Mouse (Mus musculus): ENCODE measurements around the gene Tmem72. TPM values are rescaled to one million over a fixed set of nuclear protein-coding genes. Genes with fewer than 3 reads are reported as not detected.

The Tmem72 gene
- polyA plus RNA-seq, 1 experiment from 2014 or later = 12.4 TPM

DNA sequence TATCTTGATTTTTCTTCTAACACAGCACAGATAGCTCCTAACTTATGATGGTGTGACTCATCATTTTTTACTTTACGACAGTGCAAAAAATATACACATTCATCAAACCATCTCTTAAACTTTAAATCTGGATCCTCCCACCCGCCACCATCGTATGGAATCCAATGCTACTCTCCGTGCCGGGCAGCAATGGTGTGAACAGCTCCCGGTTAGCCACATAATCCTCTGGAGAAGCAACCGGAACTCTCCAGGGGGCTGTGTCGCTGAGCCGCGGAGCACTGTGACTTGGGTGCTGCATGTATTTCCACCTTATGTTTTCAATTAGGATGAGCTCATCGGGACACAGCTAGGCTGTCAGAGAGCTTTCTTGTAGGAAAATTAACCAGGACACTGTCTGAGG lies 73.8 kb downstream of the Tmem72 start:
- Histone ChIP-seq H3K4me3 (ENCODE audit: low read length) (no peak overlapping the region), H3K27ac (ENCODE audit: low read length) (no peak overlapping the region), H3K9ac (replicated peaks; ENCODE audit: low read length) (no peak overlapping the region), H3K4me2 (replicated peaks; ENCODE audit: low read depth, low read length) (no peak overlapping the region), H3K27me3 (ENCODE audit: insufficient read depth, low read length) (no peaks in the 10 kb centered on the region), H3K9me3 (ENCODE audit: low read length) (no peaks in the 10 kb centered on the region), H3K36me3 (ENCODE audit: insufficient read depth, low read length) (no peaks in the 10 kb centered on the region), H3K4me1 (ENCODE audit: insufficient read depth, low read length) (no peaks in the 10 kb centered on the region)
- WGBS = 81% methylated on average over 11 of the region's 11 CpGs
- ATAC-seq (ENCODE audit: low FRiP score, low TSS enrichment) = no peak

DNA sequence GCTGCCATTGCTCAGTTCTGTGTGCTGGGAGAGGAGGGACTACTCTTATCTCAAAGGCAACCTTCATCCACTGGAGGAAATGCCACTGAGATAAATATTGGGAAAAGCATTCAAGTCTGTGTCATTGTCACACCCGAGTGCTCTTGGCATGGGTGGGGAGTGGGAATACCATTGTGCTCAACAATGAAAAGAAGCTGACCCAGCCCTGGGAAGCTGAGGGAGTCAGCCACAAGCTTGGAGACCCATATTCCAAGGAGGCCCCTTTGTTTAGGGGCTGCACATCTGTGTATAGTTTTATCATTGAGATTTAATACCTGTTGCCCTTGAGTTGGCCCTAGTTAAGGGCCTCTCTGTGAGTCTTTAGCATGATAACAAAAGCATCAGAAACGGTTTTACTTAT lies 77.0 kb downstream of the Tmem72 start:
- Histone ChIP-seq H3K4me1 (ENCODE audit: insufficient read depth, low read length) (peaks cover 12% of the 10 kb centered on the region), H3K36me3 (ENCODE audit: insufficient read depth, low read length) (no peaks in the 10 kb centered on the region), H3K4me3 (ENCODE audit: low read length) (no peak overlapping the region), H3K27me3 (ENCODE audit: insufficient read depth, low read length) (no peaks in the 10 kb centered on the region), H3K4me2 (replicated peaks; ENCODE audit: low read depth, low read length) (no peak overlapping the region), H3K9me3 (ENCODE audit: low read length) (no peaks in the 10 kb centered on the region), H3K9ac (replicated peaks; ENCODE audit: low read length) (no peak overlapping the region), H3K27ac (ENCODE audit: low read length) (no peak overlapping the region)
- ATAC-seq (ENCODE audit: low FRiP score, low TSS enrichment) = no peak
- 68% methylated on average over 2 of the region's 2 CpGs for WGBS

DNA sequence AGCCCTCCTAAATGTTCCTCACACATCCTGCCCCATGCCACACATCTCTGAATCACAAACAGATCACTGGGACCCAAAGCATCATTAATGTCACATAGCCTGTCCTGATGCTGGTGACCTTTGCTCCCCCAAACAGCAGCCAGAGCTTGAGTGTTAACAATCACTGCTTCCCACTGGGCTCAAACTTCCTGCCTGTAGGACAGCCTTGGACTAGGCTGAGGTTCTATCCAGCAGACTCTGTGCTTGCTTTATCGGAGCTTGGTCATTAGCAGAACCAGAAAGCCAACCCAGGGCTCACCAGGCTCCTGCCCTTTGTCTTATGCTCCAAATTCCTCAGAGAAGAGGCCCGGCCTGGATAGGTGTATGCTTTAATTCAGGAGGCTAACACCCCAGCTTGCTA lies 77.8 kb downstream of the Tmem72 start:
- H3K4me3 ChIP-seq (ENCODE audit: low read length) = no peak overlapping the region
- 85% methylated on average over 2 of the region's 2 CpGs for WGBS
- no peak overlapping the region for H3K4me2 ChIP-seq (replicated peaks; ENCODE audit: low read depth, low read length)
- H3K27ac ChIP-seq (ENCODE audit: low read length) = no peak overlapping the region
- no peaks in the 10 kb centered on the region for H3K27me3 ChIP-seq (ENCODE audit: insufficient read depth, low read length)
- H3K36me3 ChIP-seq (ENCODE audit: insufficient read depth, low read length) = no peaks in the 10 kb centered on the region
- peaks cover 13% of the 10 kb centered on the region for H3K4me1 ChIP-seq (ENCODE audit: insufficient read depth, low read length)
- no peaks in the 10 kb centered on the region for H3K9me3 ChIP-seq (ENCODE audit: low read length)
- no peak for ATAC-seq (ENCODE audit: low FRiP score, low TSS enrichment)
- H3K9ac ChIP-seq (replicated peaks; ENCODE audit: low read length) = no peak overlapping the region

DNA sequence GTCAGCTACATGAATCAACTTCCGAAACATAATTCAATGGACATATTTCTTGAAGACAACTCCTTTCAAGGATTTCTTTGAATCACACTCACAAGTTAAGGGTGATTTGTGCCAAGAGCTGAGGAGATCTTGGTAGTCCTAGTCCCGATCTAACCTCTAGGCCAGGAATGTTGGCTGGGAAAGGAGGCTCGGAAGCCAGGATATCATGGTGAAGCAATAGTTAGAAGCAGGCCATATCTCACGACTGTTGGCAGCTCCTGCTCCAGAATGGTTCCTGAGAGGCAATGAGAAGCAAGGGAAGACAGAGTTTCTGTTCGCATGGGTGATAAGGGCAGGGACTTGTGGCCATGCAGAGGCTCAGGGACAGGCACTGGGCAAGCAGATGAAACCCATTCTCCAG lies 79.2 kb downstream of the Tmem72 start:
- H3K27ac ChIP-seq (ENCODE audit: low read length) = no peak overlapping the region
- WGBS = 79% methylated on average over 5 of the region's 5 CpGs

DNA sequence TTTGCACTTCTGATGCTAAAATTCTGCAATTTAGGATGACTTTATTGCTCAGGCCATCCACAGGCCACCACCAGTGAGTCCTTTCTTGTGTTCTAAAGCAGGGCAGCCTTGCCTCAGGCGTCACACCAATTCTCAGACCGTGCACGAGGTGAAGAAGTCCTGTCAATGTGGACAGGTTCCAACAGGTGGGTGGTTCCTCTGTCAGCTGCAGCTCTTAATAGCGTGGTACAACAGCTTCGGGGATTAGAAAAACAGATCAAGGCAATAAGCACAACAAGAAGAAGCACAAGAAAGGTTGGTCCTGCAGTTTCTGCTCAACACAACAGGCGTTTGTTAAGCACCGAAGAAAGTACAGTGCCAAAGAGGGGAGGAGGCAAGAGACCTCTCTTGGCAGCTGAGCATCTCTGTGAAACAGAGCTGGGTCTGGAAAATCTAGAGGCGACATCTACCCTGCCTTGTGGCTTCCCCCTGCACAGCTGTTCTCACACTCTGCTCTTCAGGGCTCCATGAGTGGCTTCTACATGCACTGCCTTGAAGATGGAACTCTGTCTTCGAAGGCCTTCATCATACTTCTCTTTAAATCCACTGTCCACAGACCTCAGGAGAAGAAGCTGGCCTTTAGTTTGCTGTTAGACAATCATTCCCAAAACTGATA lies 80.0 kb downstream of the Tmem72 start:
- no peak overlapping the region for H3K4me2 ChIP-seq (replicated peaks; ENCODE audit: low read depth, low read length)
- peaks cover 13% of the 10 kb centered on the region for H3K4me1 ChIP-seq (ENCODE audit: insufficient read depth, low read length)
- ATAC-seq (ENCODE audit: low FRiP score, low TSS enrichment) = no peak
- H3K27me3 ChIP-seq (ENCODE audit: insufficient read depth, low read length) = no peaks in the 10 kb centered on the region
- no peak overlapping the region for H3K27ac ChIP-seq (ENCODE audit: low read length)
- WGBS = 69% methylated on average over 9 of the region's 9 CpGs
- H3K9me3 ChIP-seq (ENCODE audit: low read length) = no peaks in the 10 kb centered on the region
- H3K4me3 ChIP-seq (ENCODE audit: low read length) = no peak overlapping the region
- H3K36me3 ChIP-seq (ENCODE audit: insufficient read depth, low read length) = no peaks in the 10 kb centered on the region
- no peak overlapping the region for H3K9ac ChIP-seq (replicated peaks; ENCODE audit: low read length)

More for the DNA sequence above, 79.2 kb downstream of the Tmem72 start:
- ATAC-seq (ENCODE audit: low FRiP score, low TSS enrichment) = no peak
- H3K9me3 ChIP-seq (ENCODE audit: low read length) = no peaks in the 10 kb centered on the region
- H3K4me1 ChIP-seq (ENCODE audit: insufficient read depth, low read length) = peaks cover 13% of the 10 kb centered on the region
- no peaks in the 10 kb centered on the region for H3K27me3 ChIP-seq (ENCODE audit: insufficient read depth, low read length)
- no peak overlapping the region for H3K4me2 ChIP-seq (replicated peaks; ENCODE audit: low read depth, low read length)
- H3K9ac ChIP-seq (replicated peaks; ENCODE audit: low read length) = no peak overlapping the region
- no peak overlapping the region for H3K4me3 ChIP-seq (ENCODE audit: low read length)
- H3K36me3 ChIP-seq (ENCODE audit: insufficient read depth, low read length) = no peaks in the 10 kb centered on the region

DNA sequence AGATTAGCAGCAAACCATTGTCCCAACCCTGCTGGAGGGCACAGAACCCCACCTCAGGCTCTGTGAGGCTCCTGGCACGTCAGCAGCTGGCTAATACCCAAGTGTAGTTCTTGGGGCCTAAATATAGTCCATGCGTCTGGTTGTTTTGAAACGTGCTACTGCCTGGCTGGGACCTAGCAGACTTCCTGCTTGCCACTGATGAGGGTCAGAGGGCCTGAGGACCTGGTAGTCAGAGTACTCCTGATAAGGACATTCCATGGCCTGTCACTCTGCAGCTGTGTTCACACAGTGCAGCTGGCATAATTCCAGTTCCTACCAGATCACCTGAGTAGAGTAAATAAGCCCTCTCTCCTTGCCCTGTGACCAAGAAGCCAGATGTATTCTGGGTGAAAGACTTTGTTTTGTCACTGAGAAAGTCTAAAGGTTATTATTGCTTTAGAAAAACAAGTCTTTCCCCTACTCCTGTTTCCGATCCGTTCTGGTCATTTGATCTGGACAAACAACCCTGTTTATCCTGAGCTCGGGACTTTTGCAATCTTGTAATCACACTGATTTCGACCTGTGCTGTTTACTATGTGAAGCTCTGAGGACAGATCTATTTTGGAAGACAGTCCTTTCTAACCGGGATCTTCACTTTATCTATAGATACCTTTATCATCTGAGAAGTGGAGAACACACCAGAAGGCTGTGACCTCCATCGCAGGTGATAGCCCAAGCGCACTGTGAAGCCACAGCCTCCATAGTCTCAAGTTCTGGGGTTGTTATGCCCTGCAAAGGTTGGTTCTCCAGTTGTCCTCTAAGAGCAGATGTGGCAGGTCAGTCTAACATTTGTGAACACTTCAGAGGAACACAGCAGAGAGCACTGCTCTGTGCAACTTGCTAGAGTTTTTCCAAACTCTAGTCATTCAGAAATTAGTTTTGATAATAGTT lies 81.2 kb downstream of the Tmem72 start:
- 24% methylated on average over 10 of the region's 10 CpGs for WGBS

DNA sequence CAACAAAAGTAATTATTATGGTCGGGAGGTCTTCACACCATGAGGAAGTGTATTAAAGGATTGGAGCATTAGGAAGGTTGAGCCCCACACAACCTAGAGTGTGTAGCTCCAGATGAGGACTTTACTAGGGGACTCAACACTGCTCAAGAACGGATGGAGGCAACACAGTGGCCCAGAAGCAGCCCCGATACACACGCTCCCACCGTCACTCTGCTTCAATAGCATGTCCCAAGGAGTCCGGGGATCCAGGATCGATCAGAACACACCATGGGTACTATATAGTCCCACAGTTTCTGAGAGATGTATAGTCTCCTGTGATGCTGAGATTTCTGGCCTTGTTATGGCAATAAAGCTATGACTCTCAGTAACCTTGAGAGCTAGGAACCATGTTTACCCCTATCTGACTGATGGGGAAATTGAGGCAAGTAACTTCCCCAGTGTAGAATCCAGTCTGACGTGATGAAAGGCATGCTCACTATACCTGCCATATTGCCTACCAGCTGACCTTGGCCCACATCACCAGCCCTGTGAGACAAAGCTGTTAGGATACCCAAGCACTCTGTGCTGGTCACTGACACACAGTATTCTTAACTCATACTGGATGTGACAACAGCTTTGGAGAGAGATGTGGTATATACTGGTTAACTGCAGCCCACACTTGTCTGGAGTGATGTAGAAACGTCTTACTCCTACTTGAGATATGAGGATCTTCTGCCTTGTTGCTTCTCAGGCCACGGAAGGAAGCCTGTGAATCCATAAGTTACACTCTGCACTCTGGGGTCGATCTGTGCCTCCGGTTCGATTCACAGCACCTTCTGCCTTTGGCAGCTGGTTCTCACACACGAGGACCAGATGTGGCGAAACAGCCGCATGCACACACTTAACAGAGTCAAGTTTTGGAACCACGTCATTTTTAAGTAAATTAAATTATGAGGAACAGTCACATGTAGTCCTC lies 82.7 kb downstream of the Tmem72 start:
- H3K27me3 ChIP-seq (ENCODE audit: insufficient read depth, low read length) = no peaks in the 10 kb centered on the region
- no peak overlapping the region for H3K4me2 ChIP-seq (replicated peaks; ENCODE audit: low read depth, low read length)
- no peaks in the 10 kb centered on the region for H3K9me3 ChIP-seq (ENCODE audit: low read length)
- H3K36me3 ChIP-seq (ENCODE audit: insufficient read depth, low read length) = no peaks in the 10 kb centered on the region
- no peak overlapping the region for H3K9ac ChIP-seq (replicated peaks; ENCODE audit: low read length)
- no peak overlapping the region for H3K4me3 ChIP-seq (ENCODE audit: low read length)
- no peak for ATAC-seq (ENCODE audit: low FRiP score, low TSS enrichment)
- H3K4me1 ChIP-seq (ENCODE audit: insufficient read depth, low read length) = peaks cover 16% of the 10 kb centered on the region
- peak overlapping the region; percentile 74; the same call in 1 of the 2 replicates for H3K27ac ChIP-seq (ENCODE audit: low read length)
- WGBS = 92% methylated on average over 17 of the region's 17 CpGs

More for the DNA sequence above, 81.2 kb downstream of the Tmem72 start:
- Histone ChIP-seq H3K4me2 (replicated peaks; ENCODE audit: low read depth, low read length) (no peak overlapping the region), H3K27me3 (ENCODE audit: insufficient read depth, low read length) (no peaks in the 10 kb centered on the region), H3K36me3 (ENCODE audit: insufficient read depth, low read length) (no peaks in the 10 kb centered on the region), H3K4me1 (ENCODE audit: insufficient read depth, low read length) (peaks cover 13% of the 10 kb centered on the region), H3K4me3 (ENCODE audit: low read length) (no peak overlapping the region), H3K9ac (replicated peaks; ENCODE audit: low read length) (0 out of 2 replicates have a peak overlapping the region, but pooled peaks have one; percentile 6), H3K9me3 (ENCODE audit: low read length) (no peaks in the 10 kb centered on the region), H3K27ac (ENCODE audit: low read length) (peak overlapping the region; percentile 74)
- peak; percentile 88 for ATAC-seq (ENCODE audit: low FRiP score, low TSS enrichment)

DNA sequence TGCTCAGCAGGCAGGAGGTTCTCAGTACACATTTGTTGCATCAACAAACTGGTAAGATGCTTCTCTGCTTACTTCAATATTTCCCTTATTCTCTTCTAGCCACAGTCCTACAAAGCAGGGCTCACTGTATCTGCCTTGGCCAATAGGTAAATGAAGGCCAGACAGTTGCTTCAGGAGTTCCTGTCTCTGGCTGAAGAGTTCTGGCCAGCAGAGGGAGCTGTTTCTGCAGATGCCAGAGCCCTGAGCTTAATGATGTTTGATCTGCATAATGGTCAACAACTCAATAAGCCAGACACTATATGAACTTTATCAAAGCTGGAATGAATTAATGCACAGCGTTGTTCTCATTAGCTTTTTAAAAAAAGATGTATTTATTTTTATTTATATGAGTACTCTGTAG lies 84.6 kb downstream of the Tmem72 start:
- Histone ChIP-seq H3K9me3 (ENCODE audit: low read length) (no peaks in the 10 kb centered on the region), H3K4me2 (replicated peaks; ENCODE audit: low read depth, low read length) (no peak overlapping the region), H3K4me3 (ENCODE audit: low read length) (no peak overlapping the region), H3K9ac (replicated peaks; ENCODE audit: low read length) (no peak overlapping the region), H3K27me3 (ENCODE audit: insufficient read depth, low read length) (no peaks in the 10 kb centered on the region), H3K4me1 (ENCODE audit: insufficient read depth, low read length) (peaks cover 16% of the 10 kb centered on the region), H3K36me3 (ENCODE audit: insufficient read depth, low read length) (no peaks in the 10 kb centered on the region), H3K27ac (ENCODE audit: low read length) (no peak overlapping the region)
- WGBS = 44% methylated on average over 1 of the region's 1 CpGs
- ATAC-seq (ENCODE audit: low FRiP score, low TSS enrichment) = no peak

DNA sequence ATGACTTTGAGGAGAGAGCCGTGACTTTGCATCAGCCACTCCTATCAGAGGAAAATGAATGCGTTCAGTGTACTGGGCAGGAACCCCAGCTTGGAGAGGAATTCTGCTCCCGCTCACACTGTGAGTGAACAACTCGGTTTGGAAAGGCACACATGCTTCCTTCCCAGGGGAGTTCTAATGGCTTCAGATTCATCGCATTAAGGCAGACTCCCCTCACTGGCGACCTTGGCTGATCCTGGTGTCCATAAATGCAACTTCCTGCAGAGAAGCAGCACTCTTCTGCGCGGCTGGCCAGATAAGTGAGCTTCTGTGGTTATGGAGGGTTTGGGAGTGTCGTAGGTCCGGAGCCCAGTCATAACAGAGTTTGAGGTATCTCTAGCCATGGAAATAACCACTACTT lies 86.9 kb downstream of the Tmem72 start:
- Histone ChIP-seq H3K27ac (ENCODE audit: low read length) (no peak overlapping the region), H3K4me3 (ENCODE audit: low read length) (no peak overlapping the region), H3K36me3 (ENCODE audit: insufficient read depth, low read length) (peaks cover 17% of the 10 kb centered on the region), H3K27me3 (ENCODE audit: insufficient read depth, low read length) (no peaks in the 10 kb centered on the region), H3K4me1 (ENCODE audit: insufficient read depth, low read length) (0 out of 2 replicates have a peak, but pooled peaks cover 5% of the 10 kb centered on the region), H3K4me2 (replicated peaks; ENCODE audit: low read depth, low read length) (no peak overlapping the region), H3K9me3 (ENCODE audit: low read length) (no peaks in the 10 kb centered on the region), H3K9ac (replicated peaks; ENCODE audit: low read length) (no peak overlapping the region)
- 89% methylated on average over 10 of the region's 10 CpGs for whole genome bisulfite sequencing
- ATAC-seq (ENCODE audit: low FRiP score, low TSS enrichment) = no peak

Measured in kidney, embryonic 16.5 days (tissue).